Mouse (Mus musculus) mature B cell (primary cell): ENCODE measurements around the gene Fkbp10.

Experiments
- in situ Hi-C: fragments of 300-500 bp; cut with MboI; formaldehyde crosslinking; loops from 2 replicates; pipeline ENCODE4 v1.14.3; 2019

Gene Fkbp10

GRCm38 (mm10) chr11:100394353-100395074 lies 21.0 kb upstream of the Fkbp10 start:
- in situ Hi-C loops: no loop called here

- in situ Hi-C loops: no loop called here
Measured at GRCm38 (mm10) chr11:100395200-100395599, 20.3 kb upstream of the Fkbp10 start.

GRCm38 (mm10) chr11:100395861-100396631 lies 19.5 kb upstream of the Fkbp10 start:
- in situ Hi-C loops: no loop called here

- in situ Hi-C loops: no loop called here
Measured at GRCm38 (mm10) chr11:100396886-100397599, 18.5 kb upstream of the Fkbp10 start.

DNA sequence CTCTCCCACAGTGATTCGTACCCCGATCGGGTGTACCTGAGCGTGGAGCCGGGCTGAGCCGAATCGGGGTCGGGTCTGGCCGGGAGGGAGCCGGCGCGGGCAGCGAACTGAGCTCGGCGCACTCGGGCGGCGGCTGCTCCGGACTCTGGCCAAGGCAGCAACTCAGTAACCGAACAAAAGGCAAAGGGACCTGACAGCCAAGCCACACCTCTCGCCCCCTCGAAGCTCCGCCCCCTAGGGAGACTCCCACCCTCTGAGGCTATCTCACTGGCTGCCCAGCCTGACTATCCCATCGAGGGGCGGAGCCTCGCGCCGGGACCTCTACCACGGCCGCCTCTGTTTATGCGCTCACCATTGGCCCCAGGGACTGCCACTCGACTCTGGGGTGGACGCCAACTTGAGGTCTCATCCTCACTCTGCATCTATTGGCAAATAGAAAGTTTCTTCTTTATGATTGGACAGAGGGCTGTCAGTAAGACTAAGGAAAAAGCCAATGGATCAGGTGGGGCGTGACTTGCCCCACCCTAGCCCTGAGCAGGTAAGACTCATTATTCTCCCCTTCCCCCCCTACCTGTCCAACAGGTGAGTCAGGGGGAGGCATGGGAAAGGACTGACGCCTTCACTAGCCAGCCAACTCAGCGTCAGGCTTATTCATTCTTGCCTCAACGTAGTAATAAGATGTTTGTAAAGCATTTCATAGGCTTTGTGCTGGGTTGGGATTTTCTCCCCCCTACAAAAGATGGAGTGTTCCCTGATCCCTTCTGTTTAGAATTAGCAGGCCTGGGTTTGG lies 17.7 kb upstream of the Fkbp10 start, which contains the start of gene Jup:
Gene Jup (minus strand): TSS at position 164 of the 790 bp plus-strand sequence.
- in situ Hi-C loops: no loop called here

- in situ Hi-C loops: no loop called here
Measured at GRCm38 (mm10) chr11:100398517-100398916, 17.0 kb upstream of the Fkbp10 start.

DNA sequence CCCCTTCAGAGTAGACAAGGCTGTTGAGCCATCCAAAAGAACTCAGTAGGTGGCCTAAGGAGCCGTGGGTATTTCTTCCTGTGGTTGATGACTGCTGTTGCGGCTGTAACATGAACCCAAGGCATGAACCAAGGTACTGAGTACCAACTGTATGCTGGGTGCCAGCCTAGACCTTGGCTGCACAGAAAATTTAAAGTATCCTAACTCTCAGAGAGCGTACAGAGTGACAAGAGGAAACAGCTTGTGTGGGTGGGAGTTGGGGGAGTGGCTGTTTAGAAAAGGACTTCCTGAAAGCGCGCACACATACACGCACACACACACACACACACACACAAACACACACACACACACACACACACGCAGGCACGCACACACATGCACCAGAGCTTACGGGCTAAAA lies 16.2 kb upstream of the Fkbp10 start:
- in situ Hi-C loops: no loop called here

DNA sequence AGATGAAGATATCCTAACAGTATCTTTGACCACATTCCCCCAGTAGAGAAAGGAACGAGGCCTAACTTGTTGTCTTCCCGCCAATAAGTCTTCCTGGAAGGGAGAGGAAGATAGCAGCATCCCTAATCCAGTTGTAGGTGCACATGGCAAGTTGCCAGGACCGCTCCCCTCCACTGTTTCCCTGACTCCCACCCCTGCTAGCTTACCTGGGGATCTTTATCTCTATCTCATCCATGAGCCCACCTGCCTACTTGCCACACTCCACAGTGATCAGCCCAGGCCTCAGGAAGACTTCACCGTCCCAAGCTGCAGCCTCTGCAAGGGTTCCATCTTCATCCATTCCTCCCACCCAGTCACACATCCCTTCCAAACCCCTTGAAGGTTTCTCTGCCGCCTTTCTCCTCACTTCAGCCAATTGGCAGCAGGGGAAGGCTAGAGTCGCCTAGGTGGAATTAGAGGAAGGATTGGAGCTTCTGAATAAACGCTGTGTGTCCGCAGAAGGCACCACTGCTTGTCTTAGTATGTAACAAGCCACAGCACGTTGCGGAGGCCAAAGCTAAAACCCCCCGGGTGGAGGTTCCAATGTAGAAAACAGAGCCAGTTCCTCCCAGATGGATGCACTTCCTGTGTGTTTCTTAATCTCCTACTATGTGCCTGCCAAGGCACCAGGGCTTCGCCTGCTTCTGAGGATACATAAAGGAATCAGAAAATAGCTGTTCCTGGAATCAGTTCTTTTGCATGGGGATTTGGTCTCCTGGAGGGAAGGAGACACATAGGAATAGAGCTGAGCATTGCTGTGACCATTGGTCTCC lies 15.6 kb upstream of the Fkbp10 start:
- in situ Hi-C loops: no loop called here

- in situ Hi-C loops: no loop called here
Measured at GRCm38 (mm10) chr11:100400842-100401241, 14.7 kb upstream of the Fkbp10 start.

GRCm38 (mm10) chr11:100402240-100402639 lies 13.3 kb upstream of the Fkbp10 start:
- in situ Hi-C loops: no loop called here

GRCm38 (mm10) chr11:100402682-100403081 lies 12.8 kb upstream of the Fkbp10 start:
- in situ Hi-C loops: no loop called here

- in situ Hi-C loops: no loop called here
Measured at GRCm38 (mm10) chr11:100403445-100404134, 11.9 kb upstream of the Fkbp10 start.

DNA sequence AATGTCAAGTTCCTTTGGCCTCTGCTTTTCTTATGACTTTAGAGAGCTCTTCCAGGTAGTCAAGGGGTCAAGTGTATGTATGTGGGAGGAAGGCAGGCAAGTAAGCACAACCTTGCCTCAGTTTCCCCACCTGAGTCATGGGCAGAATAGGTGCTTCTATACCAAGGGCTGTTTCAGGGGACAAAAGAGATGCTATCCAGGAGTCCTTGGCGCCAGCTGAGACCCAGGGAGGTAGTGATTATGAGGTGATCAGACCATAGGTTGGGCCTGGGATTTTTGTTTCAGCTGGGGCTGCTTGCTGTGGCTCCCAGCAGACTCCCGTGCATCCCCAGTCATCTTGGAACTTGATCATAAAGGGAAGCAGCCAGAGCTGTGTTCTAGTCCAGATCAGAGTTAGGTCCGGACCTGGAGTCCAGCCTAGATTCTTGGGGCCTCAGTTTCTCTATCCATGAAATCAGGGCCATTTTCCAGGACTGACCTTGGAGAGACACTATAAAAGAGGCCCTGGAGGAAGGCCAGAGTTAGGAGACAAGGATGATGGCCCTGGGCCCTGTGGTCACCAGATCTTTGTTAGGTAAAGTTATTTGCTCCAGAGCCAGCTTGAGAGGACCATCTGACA lies 10.9 kb upstream of the Fkbp10 start:
- in situ Hi-C loops: no loop called here

DNA sequence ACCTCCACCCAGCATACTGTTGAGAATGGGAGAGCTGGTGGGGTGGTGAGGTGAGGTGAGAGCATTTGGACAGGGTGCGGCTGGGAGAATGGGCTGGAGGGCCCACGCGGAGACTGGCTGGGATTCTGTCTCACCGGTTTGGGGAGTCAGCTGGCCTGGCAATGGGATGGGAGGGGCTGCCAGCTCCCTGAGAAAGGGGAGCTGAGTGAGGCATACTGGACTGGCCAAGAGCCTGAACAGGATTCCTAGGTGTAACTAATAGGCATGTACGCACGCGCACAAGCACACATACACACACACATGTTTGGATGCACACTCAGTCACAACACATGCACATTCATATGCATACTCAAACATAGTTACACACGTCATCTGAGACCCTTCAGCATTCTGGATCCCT lies 9.2 kb upstream of the Fkbp10 start:
- in situ Hi-C loops: no loop called here

GRCm38 (mm10) chr11:100406995-100407705 lies 8.3 kb upstream of the Fkbp10 start:
- in situ Hi-C loops: no loop called here

DNA sequence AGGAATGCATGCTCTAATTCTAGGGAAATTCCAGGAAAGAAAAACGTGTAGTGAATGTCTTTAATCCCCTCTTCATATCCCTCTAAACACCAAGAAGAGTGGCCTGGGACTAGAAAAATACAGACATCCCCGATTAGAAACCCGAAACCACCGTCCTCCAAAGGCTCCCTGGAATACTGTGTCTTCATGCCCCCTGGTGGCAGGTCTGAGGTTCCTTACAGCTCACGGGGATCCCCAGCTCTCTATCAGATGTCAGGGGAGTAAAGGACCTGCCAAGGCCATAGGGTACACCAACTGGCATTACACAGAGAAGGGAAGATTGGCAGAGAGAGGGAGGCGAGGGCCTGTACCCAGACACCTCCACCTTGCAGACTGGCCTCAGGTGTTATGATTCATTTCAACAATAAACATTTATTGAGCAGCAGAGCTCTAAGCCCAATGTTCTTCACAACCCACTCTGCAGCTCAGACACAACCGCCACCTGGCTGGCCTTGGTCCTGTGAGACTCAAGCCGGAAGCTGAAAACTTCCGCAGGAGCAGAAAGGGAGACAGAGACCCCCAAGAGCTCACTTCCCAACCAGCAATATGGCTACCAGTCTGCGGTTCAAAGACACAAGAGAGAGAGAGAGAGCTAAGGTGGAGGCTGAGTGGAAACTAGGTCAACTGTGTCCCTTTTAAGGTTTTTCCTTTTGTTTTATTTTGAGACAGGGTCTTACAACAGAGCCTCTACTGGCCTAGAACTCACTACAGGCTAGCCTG lies 7.2 kb upstream of the Fkbp10 start:
- in situ Hi-C loops: no loop called here

DNA sequence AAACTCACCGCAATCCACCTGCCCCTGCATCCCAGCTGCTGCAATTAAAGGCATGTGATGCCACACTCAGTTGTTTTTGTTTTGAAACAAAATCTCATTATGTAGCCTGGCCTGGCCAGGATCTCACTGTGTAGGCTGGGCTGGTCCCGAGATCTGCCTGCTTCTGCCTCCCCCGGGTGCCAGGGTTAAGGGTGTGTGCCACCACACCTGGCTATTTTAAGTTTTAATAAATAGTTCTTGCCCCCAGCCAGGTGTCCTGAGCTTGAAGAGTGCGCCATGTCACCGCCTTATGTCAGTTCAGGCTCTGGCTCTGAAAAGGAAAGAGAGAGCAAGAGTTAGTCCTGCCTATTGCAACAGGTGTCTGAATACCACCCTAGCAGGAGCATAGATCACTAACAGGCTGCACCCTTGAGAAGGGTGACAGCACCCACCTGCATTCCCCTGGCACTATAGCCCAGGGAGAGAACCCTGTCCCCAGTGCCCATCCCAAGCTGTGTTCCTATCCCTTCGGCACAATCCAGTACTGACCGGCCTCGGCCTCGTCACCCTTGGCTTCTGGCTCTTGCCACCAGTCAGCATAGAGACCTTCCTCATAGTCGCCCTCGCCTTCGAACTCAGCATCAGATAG lies 6.5 kb upstream of the Fkbp10 start:
- in situ Hi-C loops: no loop called here

DNA sequence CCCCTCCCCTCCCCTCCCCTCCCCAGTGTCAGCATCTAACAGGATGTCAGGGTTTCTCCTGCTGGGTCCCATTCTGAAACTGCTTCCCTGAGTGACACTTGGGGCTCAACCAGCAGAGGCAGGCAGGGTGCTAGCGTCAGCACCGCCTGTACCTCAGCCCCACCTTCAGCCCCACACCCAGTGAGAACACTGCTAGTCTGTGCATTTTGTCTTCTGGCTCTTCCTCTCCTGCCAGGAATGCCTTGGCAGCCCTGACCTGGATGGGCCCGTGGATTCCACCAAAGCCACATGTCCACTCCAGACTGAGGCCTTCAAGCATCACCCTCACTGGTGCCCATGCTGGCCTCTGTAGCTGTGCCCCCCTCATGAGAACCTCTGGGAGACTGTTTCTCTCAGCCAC lies 5.8 kb upstream of the Fkbp10 start:
- in situ Hi-C loops: no loop called here
